Mouse (Mus musculus) lung, postnatal 10 days (tissue): ENCODE measurements around the gene Zic2.

Source experiments
- DNase-seq: peaks from one replicate; pipeline ENCODE4 v3.0.0; 2021

Zic2 gene

DNA sequence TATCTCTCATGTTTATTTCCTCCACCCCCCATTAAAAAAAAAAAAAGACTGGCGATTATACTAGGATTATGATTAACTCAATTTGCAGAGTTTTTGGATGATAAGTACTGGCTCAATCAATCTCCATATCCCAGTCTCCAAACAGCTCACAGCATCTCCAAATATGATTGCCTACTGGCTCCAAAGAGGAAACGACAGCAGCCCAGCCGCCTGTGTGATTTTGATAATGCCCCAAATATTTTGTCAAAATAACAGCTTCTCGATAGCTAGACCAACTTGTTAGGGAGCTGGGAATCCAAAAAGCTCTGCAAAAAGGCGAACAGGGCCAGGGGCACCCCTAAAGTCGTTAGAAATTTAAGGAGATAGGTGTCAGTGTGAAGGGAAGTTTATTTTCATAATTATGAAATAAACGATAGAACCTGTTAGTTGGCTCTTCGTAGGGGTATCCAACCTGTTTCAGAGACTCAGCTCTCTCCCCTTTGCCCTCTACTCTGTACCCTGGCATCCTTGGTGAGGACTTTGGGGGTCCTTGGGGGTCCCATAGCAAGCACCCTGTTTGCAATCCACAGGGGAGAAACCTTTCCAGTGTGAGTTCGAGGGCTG lies 2.8 kb downstream of the Zic2 start:
- DNase-seq = no peak

DNA sequence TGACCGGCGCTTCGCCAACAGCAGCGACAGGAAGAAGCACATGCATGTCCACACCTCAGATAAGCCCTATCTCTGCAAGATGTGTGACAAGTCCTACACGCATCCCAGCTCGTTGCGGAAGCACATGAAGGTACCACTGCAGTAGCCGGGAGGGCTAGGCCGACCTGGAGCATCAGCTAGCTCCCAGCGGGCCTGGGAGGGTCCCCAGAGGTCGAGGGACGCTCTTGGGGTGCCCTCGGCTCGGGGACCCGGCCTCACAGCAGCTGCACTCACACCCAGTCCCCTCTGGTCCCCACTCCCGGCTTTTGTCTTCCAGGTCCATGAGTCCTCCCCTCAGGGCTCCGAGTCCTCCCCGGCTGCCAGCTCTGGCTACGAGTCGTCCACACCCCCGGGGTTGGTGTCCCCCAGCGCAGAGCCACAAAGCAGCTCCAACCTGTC lies 3.4 kb downstream of the Zic2 start:
- DNase-seq = no peak

DNA sequence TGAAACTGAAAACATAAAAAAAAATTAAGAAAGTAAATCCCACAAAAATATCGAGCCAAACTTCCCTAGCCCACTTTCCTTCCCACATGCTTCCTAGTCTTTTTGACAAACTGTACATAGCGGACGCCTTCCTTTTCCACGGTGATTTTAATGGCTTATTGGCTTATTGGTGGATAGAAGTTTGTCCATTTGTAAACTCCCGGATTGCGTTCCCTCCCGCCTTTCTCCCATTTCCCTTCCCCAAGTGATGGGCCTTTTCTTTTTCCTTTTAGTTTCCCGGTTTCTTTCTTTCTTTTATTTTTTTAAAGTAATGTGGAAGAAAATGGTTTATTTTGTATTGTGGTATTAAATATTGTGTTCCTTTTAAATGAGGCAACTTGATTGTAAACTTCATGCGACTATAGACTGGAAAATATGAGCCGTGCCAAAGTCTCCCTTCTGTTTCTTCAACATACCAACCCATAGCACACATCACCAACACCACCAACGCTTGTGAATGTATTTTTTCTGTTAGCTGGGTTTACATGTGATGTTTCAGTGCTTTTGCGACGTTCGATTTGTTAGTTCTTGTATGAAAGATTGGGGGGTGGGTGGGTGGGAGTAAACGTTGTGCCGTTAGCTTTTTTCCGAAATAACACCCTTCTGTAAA lies 4.3 kb downstream of the Zic2 start:
- no peak for DNase-seq

DNA sequence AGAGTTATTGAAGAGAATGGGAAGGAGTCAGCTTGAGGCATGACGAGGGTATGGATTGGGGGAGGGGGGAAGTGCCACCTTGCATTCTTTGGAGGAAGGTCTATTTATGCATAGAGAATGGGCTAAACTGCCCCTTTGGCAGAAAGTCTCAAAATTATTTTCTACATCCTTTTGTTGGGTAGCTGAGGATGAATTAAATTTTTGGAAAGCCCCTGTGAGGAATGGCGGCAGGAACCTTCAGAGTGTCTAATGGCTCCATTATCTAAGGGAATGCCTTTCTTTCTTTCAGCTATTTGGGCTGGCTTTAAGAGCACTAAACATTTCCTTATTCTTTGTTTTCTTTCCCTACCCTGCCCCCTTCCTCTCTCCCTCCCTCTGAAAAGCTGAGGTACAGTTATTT lies 5.1 kb downstream of the Zic2 start:
- no peak for DNase-seq

GRCm38 (mm10) chr14:122481181-122481580 lies 5.9 kb downstream of the Zic2 start:
- no peak for DNase-seq

GRCm38 (mm10) chr14:122482081-122483023 lies 7.1 kb downstream of the Zic2 start:
- no peak for DNase-seq

- DNase-seq = no peak
Observed at GRCm38 (mm10) chr14:122483024-122483385, 7.8 kb downstream of the Zic2 start.

GRCm38 (mm10) chr14:122483556-122484421 lies 8.6 kb downstream of the Zic2 start:
- DNase-seq = no peak

DNA sequence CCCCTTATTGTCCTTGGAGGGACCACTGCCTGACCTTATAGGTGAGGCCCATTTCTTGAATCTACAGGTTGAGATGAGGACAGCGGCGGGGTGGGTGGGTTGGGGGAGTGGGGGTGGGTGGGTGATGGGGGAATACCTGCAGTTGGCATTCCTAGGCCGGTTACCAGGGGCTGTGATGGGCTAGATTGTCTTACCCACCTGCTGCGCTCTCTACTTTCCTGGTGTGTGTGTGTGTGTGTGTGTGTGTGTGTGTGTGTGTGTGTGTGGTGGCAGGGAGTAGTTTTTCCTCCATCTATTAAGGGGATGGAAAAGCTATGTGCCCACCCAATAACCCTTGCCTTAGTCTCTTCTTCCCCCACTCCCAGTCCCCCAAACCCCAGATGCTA lies 9.2 kb downstream of the Zic2 start:
- DNase-seq = no peak

- no peak for DNase-seq
Observed at GRCm38 (mm10) chr14:122484844-122485551, 9.8 kb downstream of the Zic2 start.

- no peak for DNase-seq
Observed at GRCm38 (mm10) chr14:122485635-122486181, 10.5 kb downstream of the Zic2 start.

- DNase-seq = no peak
Observed at GRCm38 (mm10) chr14:122486611-122487010, 11.4 kb downstream of the Zic2 start.

DNA sequence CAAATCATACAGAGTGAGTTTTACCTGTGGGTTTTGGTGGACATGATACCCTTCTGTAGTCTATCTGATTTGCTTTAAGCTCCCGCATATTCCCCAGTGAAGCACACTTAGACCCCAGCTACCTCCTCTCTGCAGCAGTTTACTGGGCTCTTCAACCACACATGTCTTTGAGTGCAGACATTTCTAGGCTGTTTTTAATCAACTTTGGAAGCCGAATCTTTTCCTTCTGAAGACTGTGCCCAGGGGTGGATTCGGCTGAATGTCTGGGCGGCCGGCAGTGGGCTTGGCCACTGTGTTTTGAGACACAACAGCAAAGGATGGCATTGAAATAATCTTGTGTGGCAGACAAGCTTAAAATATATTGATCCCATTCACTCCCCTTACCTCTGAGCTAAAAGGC lies 12.1 kb downstream of the Zic2 start:
- DNase-seq = no peak

- no peak for DNase-seq
Observed at GRCm38 (mm10) chr14:122489041-122489440, 13.8 kb downstream of the Zic2 start.

- no peak for DNase-seq
Observed at GRCm38 (mm10) chr14:122489686-122490414, 14.6 kb downstream of the Zic2 start.

DNA sequence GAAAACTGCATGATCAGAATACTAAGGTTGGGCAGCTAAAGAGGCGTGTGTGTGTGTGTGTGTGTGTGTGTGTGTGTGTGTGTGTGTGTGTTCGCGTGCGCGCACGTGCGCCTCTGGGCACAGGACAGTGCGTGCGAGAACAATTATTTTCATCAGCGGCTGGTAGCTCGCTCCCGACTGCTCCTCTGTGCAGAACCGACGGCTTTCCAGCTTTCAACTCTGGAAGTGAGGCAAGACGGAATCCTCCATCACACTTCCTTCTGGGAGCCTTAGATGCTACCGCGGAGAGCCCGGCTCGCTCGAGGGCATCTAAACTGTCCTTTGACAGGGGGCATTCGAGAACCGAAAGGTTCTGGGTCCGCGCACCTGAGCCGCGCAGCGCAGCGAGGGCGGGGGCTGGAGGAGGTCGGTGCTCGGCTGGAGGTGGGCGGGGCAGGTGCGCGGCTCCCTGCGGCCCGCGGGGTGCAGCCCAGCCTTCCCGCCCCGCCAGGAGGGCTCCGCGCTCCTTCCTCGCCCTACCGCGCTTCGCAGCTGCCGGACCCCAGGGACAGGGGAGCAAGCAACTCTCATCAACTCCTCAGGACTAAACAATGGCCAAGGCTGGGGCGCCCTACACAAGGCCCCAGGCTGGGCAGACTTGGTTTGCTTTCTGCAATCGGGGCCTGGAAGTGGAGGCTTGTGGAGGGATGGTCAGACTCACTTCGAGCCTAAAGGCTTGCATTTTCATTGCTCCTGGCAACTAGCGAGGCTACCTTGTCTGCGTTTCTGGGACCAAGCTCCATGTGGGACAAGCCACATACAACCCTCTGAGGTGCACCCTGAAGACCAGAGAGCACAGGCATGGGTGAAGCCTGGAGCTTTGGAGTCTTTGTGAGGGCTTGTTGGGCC lies 15.4 kb downstream of the Zic2 start, which contains the start of gene Gm10837:
TSS of gene Gm10837 (plus strand) at position 146 of the 888 bp plus-strand sequence.
- DNase-seq = no peak

- no peak for DNase-seq
Observed at GRCm38 (mm10) chr14:122491521-122491920, 16.3 kb downstream of the Zic2 start.

- DNase-seq = no peak
Observed at GRCm38 (mm10) chr14:122492015-122492414, 16.8 kb downstream of the Zic2 start.

GRCm38 (mm10) chr14:122509058-122509457 lies 33.8 kb downstream of the Zic2 start:
- DNase-seq = no peak

DNA sequence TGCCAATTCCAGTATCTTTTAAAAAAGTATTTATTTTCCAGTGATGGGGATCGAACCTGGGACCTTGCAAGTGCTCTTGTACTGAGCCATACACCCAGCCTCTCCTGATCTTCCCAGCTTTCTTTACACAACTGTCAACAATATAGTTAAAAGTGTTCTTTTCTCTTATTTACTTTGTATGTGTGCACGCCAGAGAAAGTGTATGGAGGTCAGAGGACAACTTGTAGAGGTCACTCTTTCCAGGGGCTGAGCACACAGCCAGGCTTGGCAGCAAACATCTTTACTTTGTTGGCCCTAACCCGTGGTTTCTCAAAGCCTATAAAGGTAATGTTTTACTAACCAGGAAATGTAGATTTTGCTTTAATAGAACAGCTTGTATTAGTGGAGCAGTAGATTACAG lies 36.3 kb downstream of the Zic2 start:
- no peak for DNase-seq
